ENCODE assay signal across 18 mouse cellular contexts in the genomic region with DNA sequence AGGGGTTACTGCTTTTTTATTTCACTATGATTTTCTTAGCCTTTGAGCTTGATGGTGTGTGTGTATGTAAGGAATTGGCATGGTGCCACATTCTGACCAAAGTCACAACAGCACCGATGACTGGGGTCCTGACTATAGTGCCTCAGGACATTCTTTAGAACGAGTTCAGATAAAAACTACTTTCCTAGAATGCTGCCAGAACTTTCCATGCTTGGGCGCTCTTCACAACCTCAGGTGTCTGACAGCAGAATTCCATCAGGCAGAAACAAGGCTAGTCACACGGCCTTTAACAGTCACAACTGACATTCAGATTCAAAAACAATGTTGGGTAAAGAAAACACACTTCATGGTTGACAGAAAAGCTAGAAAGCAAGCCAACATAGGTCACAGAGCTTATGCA.
DNase-seq lines count a peak whose midpoint lies in the region; ATAC-seq and TF ChIP-seq lines count a peak whose summit lies in the region.
"Had no signal": no experiment of that assay in that cellular context is flagged by ENCODE, and none has a peak within 500 bp of the region (broad histone marks: within the 10 kb centered on the region; RNA-seq: fewer than 3 reads in every experiment).

No protein-coding gene starts in this region.

- TF ChIP-seq CTCF in lung, postnatal 0 days (IDR thresholded peaks at IDR 0.05), result no peak

- H3K36me3 ChIP-seq in embryonic facial prominence, embryonic 14.5 days (ENCODE audit: control insufficient read depth, insufficient read depth, low read length), result no peaks in the 10 kb centered on the region
- no peaks in the 10 kb centered on the region for H3K36me3 ChIP-seq in embryonic facial prominence, embryonic 10.5 days (replicated peaks)
- no peaks in the 10 kb centered on the region for H3K36me3 ChIP-seq in hindbrain, embryonic 15.5 days
- H3K36me3 ChIP-seq in hindbrain, embryonic 10.5 days, result no peaks in the 10 kb centered on the region
- H3K36me3 ChIP-seq in lung, postnatal 0 days (ENCODE audit: insufficient read depth, low read length), result no peaks in the 10 kb centered on the region
- H3K36me3 ChIP-seq: embryonic facial prominence, embryonic 12.5 days; midbrain, embryonic 12.5 days had no signal

- 47% methylated on average over 4 of the region's 4 CpGs for WGBS in embryonic facial prominence, embryonic 14.5 days
- WGBS in embryonic facial prominence, embryonic 10.5 days, result 71% methylated on average over 4 of the region's 4 CpGs
- WGBS in hindbrain, embryonic 15.5 days, result 40% methylated on average over 4 of the region's 4 CpGs
- 66% methylated on average over 4 of the region's 4 CpGs for WGBS in hindbrain, embryonic 10.5 days
- WGBS in lung, postnatal 0 days, result 35% methylated on average over 4 of the region's 4 CpGs

- H3K4me2 ChIP-seq in embryonic facial prominence, embryonic 14.5 days (ENCODE audit: low read depth, low read length), result no peak overlapping the region
- no peak overlapping the region for H3K4me2 ChIP-seq in hindbrain, embryonic 15.5 days
- no peak overlapping the region for H3K4me2 ChIP-seq in lung, postnatal 0 days (replicated peaks; ENCODE audit: low read depth, low read length)
- H3K4me2 ChIP-seq: embryonic facial prominence, embryonic 12.5 days; midbrain, embryonic 12.5 days had no signal

- no peaks in the 10 kb centered on the region for H3K27me3 ChIP-seq in embryonic facial prominence, embryonic 14.5 days (replicated peaks; ENCODE audit: control insufficient read depth, insufficient read depth, low read length)
- no peaks in the 10 kb centered on the region for H3K27me3 ChIP-seq in embryonic facial prominence, embryonic 10.5 days (replicated peaks; ENCODE audit: low read depth, poor library complexity, severe bottlenecking)
- H3K27me3 ChIP-seq in hindbrain, embryonic 15.5 days, result no peaks in the 10 kb centered on the region
- no peaks in the 10 kb centered on the region for H3K27me3 ChIP-seq in hindbrain, embryonic 10.5 days (ENCODE audit: insufficient read depth, poor library complexity, severe bottlenecking)
- no peaks in the 10 kb centered on the region for H3K27me3 ChIP-seq in lung, postnatal 0 days (replicated peaks; ENCODE audit: insufficient read depth, low read length)
- H3K27me3 ChIP-seq: embryonic facial prominence, embryonic 12.5 days; midbrain, embryonic 12.5 days had no signal

- H3K4me3 ChIP-seq in embryonic facial prominence, embryonic 14.5 days (ENCODE audit: low read depth, low read length), result no peak overlapping the region
- H3K4me3 ChIP-seq in embryonic facial prominence, embryonic 10.5 days, result no peak overlapping the region
- H3K4me3 ChIP-seq in hindbrain, embryonic 15.5 days, result no peak overlapping the region
- H3K4me3 ChIP-seq in hindbrain, embryonic 10.5 days, result no peak overlapping the region
- H3K4me3 ChIP-seq in lung, postnatal 0 days (ENCODE audit: low read depth, low read length), result no peak overlapping the region
- H3K4me3 ChIP-seq: embryonic facial prominence, embryonic 12.5 days; midbrain, embryonic 12.5 days had no signal

- no peak for TF ChIP-seq EP300 in lung, postnatal 0 days (IDR thresholded peaks at IDR 0.05)

- no peaks in the 10 kb centered on the region; the same call in 1 of the 2 replicates for H3K4me1 ChIP-seq in embryonic facial prominence, embryonic 14.5 days (ENCODE audit: control insufficient read depth, insufficient read depth, low read length)
- 0 out of 2 replicates have a peak, but pooled peaks cover 5% of the 10 kb centered on the region for H3K4me1 ChIP-seq in embryonic facial prominence, embryonic 10.5 days
- peaks cover 10% of the 10 kb centered on the region for H3K4me1 ChIP-seq in hindbrain, embryonic 15.5 days (replicated peaks)
- H3K4me1 ChIP-seq in hindbrain, embryonic 10.5 days (replicated peaks), result peaks cover 16% of the 10 kb centered on the region
- 0 out of 2 replicates have a peak, but pooled peaks cover 3% of the 10 kb centered on the region for H3K4me1 ChIP-seq in lung, postnatal 0 days (ENCODE audit: insufficient read depth, low read depth, low read length)
- H3K4me1 ChIP-seq: embryonic facial prominence, embryonic 12.5 days had no signal

- H3K9ac ChIP-seq in embryonic facial prominence, embryonic 14.5 days (ENCODE audit: low read depth, low read length), result no peak overlapping the region
- H3K9ac ChIP-seq in hindbrain, embryonic 15.5 days, result no peak overlapping the region
- no peak overlapping the region for H3K9ac ChIP-seq in lung, postnatal 0 days (replicated peaks; ENCODE audit: low read depth)
- H3K9ac ChIP-seq: embryonic facial prominence, embryonic 12.5 days; midbrain, embryonic 12.5 days had no signal

- H3K9me3 ChIP-seq in embryonic facial prominence, embryonic 14.5 days (ENCODE audit: control insufficient read depth, low read length), result no peaks in the 10 kb centered on the region
- H3K9me3 ChIP-seq in embryonic facial prominence, embryonic 10.5 days, result no peaks in the 10 kb centered on the region
- H3K9me3 ChIP-seq in hindbrain, embryonic 15.5 days, result no peaks in the 10 kb centered on the region
- H3K9me3 ChIP-seq in hindbrain, embryonic 10.5 days, result no peaks in the 10 kb centered on the region
- no peaks in the 10 kb centered on the region for H3K9me3 ChIP-seq in lung, postnatal 0 days (ENCODE audit: low read length)
- H3K9me3 ChIP-seq: embryonic facial prominence, embryonic 12.5 days; midbrain, embryonic 12.5 days had no signal

- no peak overlapping the region for H3K27ac ChIP-seq in embryonic facial prominence, embryonic 14.5 days (replicated peaks; ENCODE audit: low read depth, low read length)
- H3K27ac ChIP-seq in embryonic facial prominence, embryonic 10.5 days (replicated peaks), result no peak overlapping the region
- H3K27ac ChIP-seq in hindbrain, embryonic 15.5 days (replicated peaks), result no peak overlapping the region; the same call in 1 of the 2 replicates
- H3K27ac ChIP-seq in hindbrain, embryonic 10.5 days, result no peak overlapping the region
- no peak overlapping the region for H3K27ac ChIP-seq in lung, postnatal 0 days (ENCODE audit: low read length)
- H3K27ac ChIP-seq: embryonic facial prominence, embryonic 12.5 days had no signal

- DNase-seq in embryonic facial prominence, embryonic 14.5 days (ENCODE audit: low spot score), result peak; percentile 62
- DNase-seq in embryonic facial prominence, embryonic 10.5 days (ENCODE audit: low spot score), result no peak
- DNase-seq in hindbrain, embryonic 10.5 days (ENCODE audit: low spot score), result no peak
- DNase-seq in lung, postnatal 0 days (ENCODE audit: low spot score), result peak; percentile 36
- no peak for DNase-seq in lung, postnatal 4 days
- DNase-seq in kidney, postnatal 10 days, result peak; percentile 13
- DNase-seq in thymus, adult 18-20 months, result no peak
- DNase-seq: adrenal gland, postnatal 10 days; cerebellum, adult 18-20 months; heart, postnatal 4 days; lung, postnatal 10 days; right cerebral cortex, adult 18-20 months; spleen, adult 18-20 months; thymus, postnatal 25 days had no signal

- no peak for ATAC-seq in embryonic facial prominence, embryonic 14.5 days (ENCODE audit: low read depth)
- ATAC-seq in hindbrain, embryonic 15.5 days (ENCODE audit: low FRiP score, low read depth), result 0 out of 2 replicates have a peak, but pooled peaks have one; percentile 40
- ATAC-seq in lung, postnatal 0 days, result peak; percentile 32; the same call in 1 of the 2 replicates
- ATAC-seq: intestine, embryonic 16.5 days had no signal

Comparison
In these comparisons a context has a peak if more than half of its experiments do, and no peak if none do; other contexts are left out.
1. DNase-seq: peak in embryonic facial prominence, embryonic 14.5 days (single experiment), lung, postnatal 0 days (single experiment) and kidney, postnatal 10 days (single experiment); none in embryonic facial prominence, embryonic 10.5 days (single experiment), hindbrain, embryonic 10.5 days (single experiment), lung, postnatal 4 days (0 of 2) and thymus, adult 18-20 months (0 of 2).